8 mouse cellular contexts compared by ENCODE assay signal in genomic region chr19:8774086-8774835, GRCm38 (mm10). TPM values are rescaled to one million over a fixed set of nuclear protein-coding genes. Genes with fewer than 3 reads are reported as not detected.
DNase-seq lines count a peak whose midpoint lies in the region; ATAC-seq and TF ChIP-seq lines count a peak whose summit lies in the region.

Gene Tmem179b, minus strand, starts transcription at chr19:8774467.

- peak within 1 kb of the TSS; percentile 99 for H3K27ac ChIP-seq in hindbrain, embryonic 14.5 days

- CTCF ChIA-PET in Patski (lab: Charles Lee): interaction anchor here (1.2 to 2.0 kb wide), 5 partner anchors 11 to 41 kb away, joined by 3 to 5 read pairs (median 4); partner anchors contain the start of gene Nxf1

- no peaks in the 10 kb centered on the region for H3K9me3 ChIP-seq in hindbrain, embryonic 14.5 days (ENCODE audit: control insufficient read depth, low read length)

- peak within 1 kb of the TSS; percentile 96 for H3K9ac ChIP-seq in hindbrain, embryonic 14.5 days

- in situ Hi-C loops in Patski (cut with MboI; ENCODE audit: low pct_unique_long_range_greater_than_20kb): no loop called here

- H3K4me1 ChIP-seq in hindbrain, embryonic 14.5 days (replicated peaks; ENCODE audit: control insufficient read depth, insufficient read depth, low read length): peaks cover 38% of the 10 kb centered on the region

- H3K27me3 ChIP-seq in Patski: no peaks in the 10 kb centered on the region
- H3K27me3 ChIP-seq in hindbrain, embryonic 14.5 days (ENCODE audit: control insufficient read depth, insufficient read depth, low read length): no peaks in the 10 kb centered on the region

- ATAC-seq in Patski: peak; percentile 92
- peak; percentile 94 for ATAC-seq in hindbrain, embryonic 14.5 days (ENCODE audit: low FRiP score)

- peaks cover 48% of the 10 kb centered on the region for H3K36me3 ChIP-seq in hindbrain, embryonic 14.5 days (replicated peaks; ENCODE audit: control insufficient read depth, insufficient read depth)

- WGBS in hindbrain, embryonic 14.5 days: under 1% methylated on average over 68 of the region's 68 CpGs

- peak within 1 kb of the TSS; percentile 99 for H3K4me2 ChIP-seq in hindbrain, embryonic 14.5 days (replicated peaks)

- no peak for TF ChIP-seq CTCF in Patski (IDR thresholded peaks at IDR 0.05)

- POLR2A ChIA-PET in Patski (lab: Charles Lee): interaction anchor here (0.6 to 4.3 kb wide), 12 partner anchors 12 to 1839 kb away, joined by 3 to 37 read pairs (median 3); partner anchors contain the start of genes Hnrnpul2, Nxf1, Taf6l and Ttc9c

- DNase-seq in Patski (ENCODE audit: low read depth, low spot score): peak; percentile 60
- peak; percentile 98 to 99 for DNase-seq in cerebellum, postnatal 14 days
- peak; percentile 95 to 96 for DNase-seq in frontal cortex, postnatal 25 days (ENCODE audit: low spot score in 2 of 2)
- peak; percentile 96 for DNase-seq in hindbrain, embryonic 14.5 days (ENCODE audit: low spot score)
- peak; percentile 94 for DNase-seq in left cerebral cortex, adult 11 months (ENCODE audit: low spot score)
- DNase-seq in lung, postnatal 4 days: peak; percentile 96 to 98
- peak; percentile 96 for DNase-seq in retina, postnatal 7 days (ENCODE audit: low read depth, low spot score)
- DNase-seq in urinary bladder, adult 2 months (ENCODE audit: low spot score): peak; percentile 94

- peak within 1 kb of the TSS; percentile 68 for H3K4me3 ChIP-seq in hindbrain, embryonic 14.5 days (replicated peaks; ENCODE audit: low read length)

RNA-seq across cellular contexts. Expression of gene Tmem179b, which starts in this region (rescaled TPM):
- 58.9 TPM for polyA plus RNA-seq in Patski (2021)
- 29.3 and 37.5 TPM in 2 replicates for polyA plus RNA-seq in hindbrain, embryonic 14.5 days (2014; fragmentation: Nextera tagmentation; extraction: Ambion mirVana)
- polyA plus RNA-seq in urinary bladder, adult 2 months (2012; rRNA removed): 56.9 and 88.4 TPM in 2 replicates

Comparison
In these comparisons a context has a peak if more than half of its experiments do, and no peak if none do; other contexts are left out.
1. Peak in every context shown above with its lines: DNase-seq, ATAC-seq, H3K4me3 ChIP-seq and H3K27ac ChIP-seq.